ENCODE assay signal across 28 mouse cellular contexts in genomic region chr12:40209049-40209448, GRCm38 (mm10). TPM values are rescaled to one million over a fixed set of nuclear protein-coding genes. Genes with fewer than 3 reads are reported as not detected.
"Had no signal": no experiment of that assay in that cellular context is flagged by ENCODE, and none has a peak within 500 bp of the region (broad histone marks: within the 10 kb centered on the region; RNA-seq: fewer than 3 reads in every experiment).

No protein-coding gene starts in this region.

- H3K27ac ChIP-seq: heart, adult 2 months; hindbrain, embryonic 10.5 days; hindbrain, embryonic 12.5 days; hindbrain, embryonic 14.5 days; intestine, embryonic 15.5 days; kidney, postnatal 0 days; limb, embryonic 13.5 days; limb, embryonic 15.5 days; liver, embryonic 12.5 days; liver, embryonic 14.5 days had no signal

- DNase-seq: gastrocnemius, postnatal 25 days; heart, adult 2 months; heart, postnatal 10 days; heart, postnatal 4 days; kidney, adult 18-20 months; kidney, adult 8-10 months; kidney, postnatal 14 days; kidney, postnatal 36 days; layer of hippocampus, adult 9-11 months; layer of hippocampus, postnatal 36 days; left cerebral cortex, postnatal 4 days had no signal

- ATAC-seq: hindbrain, embryonic 16.5 days; inflammation-experienced regulatory T-cells, adult 6 months; intestine, embryonic 15.5 days; intestine, postnatal 0 days; liver, embryonic 12.5 days had no signal

- H3K27me3 ChIP-seq: heart, embryonic 12.5 days; hindbrain, embryonic 12.5 days; intestine, embryonic 15.5 days; limb, embryonic 13.5 days; limb, embryonic 15.5 days; liver, embryonic 12.5 days had no signal

- H3K4me1 ChIP-seq: heart, embryonic 12.5 days; hindbrain, embryonic 10.5 days; hindbrain, embryonic 12.5 days; intestine, embryonic 15.5 days; limb, embryonic 15.5 days; liver, embryonic 12.5 days had no signal

- H3K9me3 ChIP-seq: heart, embryonic 12.5 days; hindbrain, embryonic 12.5 days; intestine, embryonic 15.5 days; limb, embryonic 13.5 days; limb, embryonic 15.5 days; liver, embryonic 12.5 days had no signal

- H3K4me3 ChIP-seq: heart, adult 2 months; heart, embryonic 12.5 days; hindbrain, embryonic 10.5 days; hindbrain, embryonic 12.5 days; intestine, embryonic 15.5 days; limb, embryonic 13.5 days; limb, embryonic 15.5 days; liver, embryonic 12.5 days had no signal

RNA-seq across cellular contexts. Expression of gene Lsmem1, which starts 9.8 kb away (rescaled TPM):
- polyA plus RNA-seq: hindbrain, embryonic 10.5 days; hindbrain, embryonic 12.5 days; hindbrain, embryonic 14.5 days; hindbrain, embryonic 16.5 days; intestine, embryonic 15.5 days; intestine, postnatal 0 days; kidney, embryonic 14.5 days; large intestine, adult 2 months; limb, embryonic 11.5 days; liver, adult 2 months; liver, embryonic 12.5 days had no signal
